Mouse (Mus musculus): ENCODE data around the gene Cfap99. TPM values are rescaled to one million over a fixed set of nuclear protein-coding genes. Genes with fewer than 3 reads are reported as not detected.

The Cfap99 gene
- polyA plus RNA-seq, 1 experiment from 2014 or later = not detected

- Histone ChIP-seq H3K4me3 (replicated peaks) (no peak overlapping the region), H3K36me3 (no peaks in the 10 kb centered on the region), H3K4me2 (no peak overlapping the region), H3K9ac (replicated peaks) (no peak overlapping the region), H3K27me3 (replicated peaks) (peaks cover 9% of the 10 kb centered on the region), H3K4me1 (peaks cover under 1% of the 10 kb centered on the region; the same call in 1 of the 2 replicates), H3K27ac (replicated peaks) (no peak overlapping the region), H3K9me3 (replicated peaks) (no peaks in the 10 kb centered on the region)
- WGBS = 79% methylated on average over 7 of the region's 7 CpGs
- ATAC-seq (ENCODE audit: low FRiP score) = no peak
Measured at GRCm38 (mm10) chr5:34280976-34281375, 7.4 kb upstream of the Cfap99 start.

- Histone ChIP-seq H3K36me3 (no peaks in the 10 kb centered on the region), H3K27ac (replicated peaks) (no peak overlapping the region), H3K27me3 (replicated peaks) (peaks cover 14% of the 10 kb centered on the region), H3K9me3 (replicated peaks) (no peaks in the 10 kb centered on the region), H3K4me1 (peaks cover 18% of the 10 kb centered on the region), H3K4me2 (no peak overlapping the region), H3K4me3 (replicated peaks) (no peak overlapping the region), H3K9ac (replicated peaks) (no peak overlapping the region)
- ATAC-seq (ENCODE audit: low FRiP score) = no peak
- 92% methylated on average over 5 of the region's 5 CpGs for WGBS
Measured at GRCm38 (mm10) chr5:34283355-34283754, 5.0 kb upstream of the Cfap99 start.

GRCm38 (mm10) chr5:34284156-34284750 is 4.1 kb upstream of the Cfap99 start:
- H3K4me2 ChIP-seq = no peak overlapping the region
- no peaks in the 10 kb centered on the region for H3K9me3 ChIP-seq (replicated peaks)
- peaks cover 23% of the 10 kb centered on the region for H3K4me1 ChIP-seq
- H3K4me3 ChIP-seq (replicated peaks) = no peak overlapping the region
- WGBS = 58% methylated on average over 3 of the region's 3 CpGs
- ATAC-seq (ENCODE audit: low FRiP score) = no peak
- no peaks in the 10 kb centered on the region for H3K36me3 ChIP-seq
- no peak overlapping the region for H3K9ac ChIP-seq (replicated peaks)
- H3K27me3 ChIP-seq (replicated peaks) = peaks cover 17% of the 10 kb centered on the region
- no peak overlapping the region for H3K27ac ChIP-seq (replicated peaks)

- H3K9me3 ChIP-seq (replicated peaks) = no peaks in the 10 kb centered on the region
- H3K36me3 ChIP-seq = no peaks in the 10 kb centered on the region
- H3K4me2 ChIP-seq = no peak overlapping the region
- no peak overlapping the region for H3K27ac ChIP-seq (replicated peaks)
- H3K4me3 ChIP-seq (replicated peaks) = no peak overlapping the region
- 86% methylated on average over 2 of the region's 2 CpGs for WGBS
- ATAC-seq (ENCODE audit: low FRiP score) = no peak
- peaks cover 23% of the 10 kb centered on the region for H3K4me1 ChIP-seq
- no peak overlapping the region for H3K9ac ChIP-seq (replicated peaks)
- peaks cover 21% of the 10 kb centered on the region for H3K27me3 ChIP-seq (replicated peaks)
Measured at GRCm38 (mm10) chr5:34285285-34285684, 3.1 kb upstream of the Cfap99 start.

GRCm38 (mm10) chr5:34286516-34286915 is 1.9 kb upstream of the Cfap99 start:
- Histone ChIP-seq H3K9me3 (replicated peaks) (no peaks in the 10 kb centered on the region), H3K4me1 (peaks cover 23% of the 10 kb centered on the region), H3K9ac (replicated peaks) (peak overlapping the region; percentile 80; the same call in 1 of the 2 replicates), H3K36me3 (no peaks in the 10 kb centered on the region), H3K27me3 (replicated peaks) (peaks cover 26% of the 10 kb centered on the region), H3K27ac (replicated peaks) (no peak overlapping the region), H3K4me3 (replicated peaks) (peak overlapping the region; percentile 79), H3K4me2 (peak overlapping the region; percentile 76)
- WGBS = 4% methylated on average over 11 of the region's 11 CpGs
- no peak for ATAC-seq (ENCODE audit: low FRiP score)

- peaks cover 26% of the 10 kb centered on the region for H3K27me3 ChIP-seq (replicated peaks)
- no peaks in the 10 kb centered on the region for H3K9me3 ChIP-seq (replicated peaks)
- H3K36me3 ChIP-seq = no peaks in the 10 kb centered on the region
- WGBS = under 1% methylated on average over 54 of the region's 54 CpGs
- H3K27ac ChIP-seq (replicated peaks) = peak overlapping the region; percentile 65
- peak overlapping the region; percentile 79 for H3K4me3 ChIP-seq (replicated peaks)
- peak overlapping the region; percentile 80 for H3K9ac ChIP-seq (replicated peaks)
- ATAC-seq (ENCODE audit: low FRiP score) = peak; percentile 15; the same call in 1 of the 2 replicates
- peak overlapping the region; percentile 76 for H3K4me2 ChIP-seq
- H3K4me1 ChIP-seq = peaks cover 23% of the 10 kb centered on the region
Measured at GRCm38 (mm10) chr5:34287001-34287837, 1.2 kb upstream of the Cfap99 start.

- Histone ChIP-seq H3K27ac (replicated peaks) (peak overlapping the region; percentile 65), H3K27me3 (replicated peaks) (peaks cover 26% of the 10 kb centered on the region)
- WGBS = under 1% methylated on average over 18 of the region's 18 CpGs
Measured at GRCm38 (mm10) chr5:34287838-34288145, 608 bp upstream of the Cfap99 start.

GRCm38 (mm10) chr5:34289286-34289685 is 886 bp downstream of the Cfap99 start:
- 60% methylated on average over 2 of the region's 2 CpGs for WGBS
- H3K27ac ChIP-seq (replicated peaks) = no peak overlapping the region
- H3K27me3 ChIP-seq (replicated peaks) = peaks cover 26% of the 10 kb centered on the region
- peaks cover 23% of the 10 kb centered on the region for H3K4me1 ChIP-seq
- no peaks in the 10 kb centered on the region for H3K36me3 ChIP-seq
- H3K4me2 ChIP-seq = peak overlapping the region; percentile 76
- 0 out of 2 replicates have a peak overlapping the region, but pooled peaks have one; percentile 13 for H3K4me3 ChIP-seq (replicated peaks)
- no peak for ATAC-seq (ENCODE audit: low FRiP score)
- no peaks in the 10 kb centered on the region for H3K9me3 ChIP-seq (replicated peaks)
- no peak overlapping the region for H3K9ac ChIP-seq (replicated peaks)

More at GRCm38 (mm10) chr5:34287838-34288145, 608 bp upstream of the Cfap99 start:
- H3K4me1 ChIP-seq = peaks cover 23% of the 10 kb centered on the region
- H3K9ac ChIP-seq (replicated peaks) = peak overlapping the region; percentile 80
- H3K4me2 ChIP-seq = peak overlapping the region; percentile 76
- peak overlapping the region; percentile 79 for H3K4me3 ChIP-seq (replicated peaks)
- H3K36me3 ChIP-seq = no peaks in the 10 kb centered on the region
- no peak for ATAC-seq (ENCODE audit: low FRiP score)
- no peaks in the 10 kb centered on the region for H3K9me3 ChIP-seq (replicated peaks)

- no peaks in the 10 kb centered on the region for H3K9me3 ChIP-seq (replicated peaks)
- no peak overlapping the region for H3K4me3 ChIP-seq (replicated peaks)
- H3K4me1 ChIP-seq = peaks cover 5% of the 10 kb centered on the region; the same call in 1 of the 2 replicates
- H3K4me2 ChIP-seq = no peak overlapping the region
- no peak overlapping the region for H3K9ac ChIP-seq (replicated peaks)
- ATAC-seq (ENCODE audit: low FRiP score) = no peak
- WGBS = 80% methylated on average over 6 of the region's 6 CpGs
- H3K36me3 ChIP-seq = no peaks in the 10 kb centered on the region
- peaks cover 14% of the 10 kb centered on the region; the same call in 1 of the 2 replicates for H3K27me3 ChIP-seq (replicated peaks)
- H3K27ac ChIP-seq (replicated peaks) = no peak overlapping the region
Measured at GRCm38 (mm10) chr5:34293363-34293762, 5.0 kb downstream of the Cfap99 start.

GRCm38 (mm10) chr5:34294696-34295095 is 6.3 kb downstream of the Cfap99 start:
- H3K9ac ChIP-seq (replicated peaks) = no peak overlapping the region
- WGBS = 50% methylated on average over 2 of the region's 2 CpGs
- no peak overlapping the region for H3K4me2 ChIP-seq
- H3K27ac ChIP-seq (replicated peaks) = no peak overlapping the region
- H3K4me1 ChIP-seq = no peaks in the 10 kb centered on the region
- no peaks in the 10 kb centered on the region for H3K9me3 ChIP-seq (replicated peaks)
- no peak for ATAC-seq (ENCODE audit: low FRiP score)
- no peaks in the 10 kb centered on the region for H3K36me3 ChIP-seq
- 0 out of 2 replicates have a peak, but pooled peaks cover 8% of the 10 kb centered on the region for H3K27me3 ChIP-seq (replicated peaks)
- H3K4me3 ChIP-seq (replicated peaks) = no peak overlapping the region

GRCm38 (mm10) chr5:34295141-34295540 is 6.7 kb downstream of the Cfap99 start:
- ATAC-seq (ENCODE audit: low FRiP score) = no peak
- 93% methylated on average over 2 of the region's 2 CpGs for WGBS

GRCm38 (mm10) chr5:34298061-34298460 is 9.7 kb downstream of the Cfap99 start:
- Histone ChIP-seq H3K4me1 (no peaks in the 10 kb centered on the region), H3K9ac (replicated peaks) (no peak overlapping the region), H3K4me3 (replicated peaks) (no peak overlapping the region), H3K36me3 (no peaks in the 10 kb centered on the region), H3K27ac (replicated peaks) (no peak overlapping the region), H3K27me3 (replicated peaks) (0 out of 2 replicates have a peak, but pooled peaks cover 3% of the 10 kb centered on the region), H3K4me2 (no peak overlapping the region), H3K9me3 (replicated peaks) (no peaks in the 10 kb centered on the region)
- ATAC-seq (ENCODE audit: low FRiP score) = no peak
- 58% methylated on average over 4 of the region's 4 CpGs for WGBS

More at GRCm38 (mm10) chr5:34295141-34295540, 6.7 kb downstream of the Cfap99 start:
- no peak overlapping the region for H3K9ac ChIP-seq (replicated peaks)
- H3K36me3 ChIP-seq = no peaks in the 10 kb centered on the region
- H3K27ac ChIP-seq (replicated peaks) = no peak overlapping the region
- H3K9me3 ChIP-seq (replicated peaks) = no peaks in the 10 kb centered on the region
- H3K4me2 ChIP-seq = no peak overlapping the region
- no peaks in the 10 kb centered on the region for H3K4me1 ChIP-seq
- 0 out of 2 replicates have a peak, but pooled peaks cover 8% of the 10 kb centered on the region for H3K27me3 ChIP-seq (replicated peaks)
- H3K4me3 ChIP-seq (replicated peaks) = no peak overlapping the region

All from neural tube, embryonic 15.5 days (tissue).